Mouse (Mus musculus) layer of hippocampus, postnatal 25 days (tissue): ENCODE results near the gene Gucd1. TPM values are rescaled to one million over a fixed set of nuclear protein-coding genes. Genes with fewer than 3 reads are reported as not detected.
"Not testable (repeated sequence)": the region's sequence is repeated elsewhere in the genome, so short reads cannot be mapped to it uniquely, and the experiment has no call there.

ENCODE experiments used
- DNase-seq, 2 experiments: peaks; one replicate each; pipeline ENCODE4 v3.0.0; 2022; ENCODE audit warnings: mixed read lengths in 2 of 2, low spot score in 1 of 2; ENCODE audit errors: extremely low spot score in 1 of 2
- total RNA-seq, 2 experiments: library from RNA; stranded (reverse); gene quantifications; 2 replicates each; pipeline ENCODE4 v1.2.3; 2021

The Gucd1 gene
- total RNA-seq, 2 experiments from 2014 or later: 16.3 to 19.5 TPM

DNA sequence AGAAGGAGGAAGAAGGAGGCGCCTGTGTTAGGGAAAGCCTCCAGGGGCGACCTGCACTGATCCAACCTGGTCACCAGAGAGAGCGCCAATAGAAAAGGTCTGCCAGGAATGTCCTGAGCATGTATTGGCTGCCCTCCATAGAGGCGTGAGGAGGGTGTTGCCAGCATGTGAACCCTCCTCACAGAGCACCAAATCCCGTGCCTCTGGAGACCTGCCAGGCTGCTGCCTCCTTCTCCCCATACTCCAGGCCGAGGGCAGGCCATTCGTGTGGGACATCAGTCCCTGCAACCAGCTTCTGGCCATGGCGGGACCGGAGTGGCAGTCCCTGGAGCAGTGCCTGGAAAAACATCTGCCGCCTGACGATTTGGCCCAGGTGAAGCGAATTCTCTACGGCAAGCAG, 111.0 kb downstream of the Gucd1 start:
- no peak for DNase-seq

DNA sequence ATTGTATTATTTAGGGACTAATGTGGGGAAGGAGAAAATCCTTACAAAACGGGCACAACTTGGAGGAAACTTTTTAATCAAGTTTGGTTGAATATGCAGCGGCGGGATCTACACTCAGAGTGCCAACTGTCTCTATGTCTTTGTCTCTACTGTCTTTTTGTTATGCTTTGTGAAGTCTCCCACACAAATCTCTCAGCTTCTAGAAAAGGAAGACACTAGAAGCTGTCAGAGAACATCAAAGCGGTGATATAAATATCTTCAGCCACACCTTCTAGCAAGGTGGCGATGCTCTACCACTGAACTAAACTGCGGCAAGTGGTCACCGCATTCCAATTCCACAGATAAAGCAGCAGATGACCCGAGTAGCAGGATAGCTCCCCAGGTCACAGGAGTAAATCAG, 111.9 kb downstream of the Gucd1 start:
- DNase-seq: no peak

DNA sequence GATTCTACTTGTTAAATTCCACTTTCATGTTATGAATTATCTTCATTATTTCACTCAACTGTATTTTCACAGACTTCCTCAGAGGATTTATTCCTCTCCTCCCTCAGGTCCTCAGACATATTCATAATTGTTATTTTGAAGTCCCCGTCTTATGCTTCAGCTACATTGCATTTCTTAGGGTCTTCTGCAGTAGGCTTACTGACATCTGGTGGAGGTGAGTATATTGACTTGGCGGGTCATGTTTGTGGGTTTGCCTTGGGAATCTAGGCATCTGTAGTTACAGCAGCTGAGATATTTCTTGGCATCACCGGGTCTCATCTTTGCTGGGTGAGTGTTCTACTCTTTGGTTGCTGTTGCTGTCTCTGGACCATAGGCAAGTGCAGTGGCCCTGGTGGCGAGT, 116.8 kb downstream of the Gucd1 start, which contains the start of gene Upb1:
TSS of gene Upb1 (plus strand) at position 158 of the 400 bp plus-strand sequence.
- DNase-seq: no peak

DNA sequence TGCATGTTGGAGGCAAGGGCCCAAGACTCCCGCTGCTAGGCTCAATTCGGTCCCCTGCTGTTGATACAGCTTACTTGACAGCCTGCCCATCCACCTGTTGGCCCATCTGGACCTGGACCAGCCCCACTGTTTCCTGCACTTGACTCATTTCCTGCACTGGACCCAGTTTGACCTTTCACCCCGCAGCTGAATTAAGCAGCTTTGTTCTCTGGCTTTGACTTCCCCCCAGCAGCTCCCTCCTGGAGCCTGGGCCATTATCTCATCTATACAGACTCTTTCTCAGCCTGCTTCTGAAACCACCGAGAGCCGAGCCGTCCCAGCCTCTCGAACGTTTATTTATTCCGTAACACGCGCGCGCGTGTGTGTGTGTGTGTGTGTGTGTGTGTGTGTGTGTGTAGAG, 120.8 kb downstream of the Gucd1 start:
- DNase-seq: no peak

DNA sequence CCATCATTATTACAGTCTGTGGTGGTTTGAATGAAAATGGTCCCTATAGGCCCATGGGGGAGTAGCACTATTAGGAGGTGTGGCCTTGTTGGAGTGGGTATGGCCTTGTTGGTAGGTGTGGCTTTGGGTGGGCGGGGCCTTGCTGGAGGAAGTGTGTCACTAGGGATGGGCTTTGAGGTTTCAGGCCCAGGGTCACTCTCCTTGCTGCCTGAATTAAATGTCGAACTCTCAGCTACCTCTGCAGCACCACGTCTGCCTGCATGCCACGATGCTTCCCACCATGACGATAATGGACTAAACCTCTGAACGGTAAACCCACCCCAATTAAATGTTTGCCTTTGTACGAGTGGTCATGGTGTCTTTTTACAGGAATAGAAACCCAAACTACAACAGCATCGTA, 123.0 kb downstream of the Gucd1 start:
- DNase-seq: no peak

DNA sequence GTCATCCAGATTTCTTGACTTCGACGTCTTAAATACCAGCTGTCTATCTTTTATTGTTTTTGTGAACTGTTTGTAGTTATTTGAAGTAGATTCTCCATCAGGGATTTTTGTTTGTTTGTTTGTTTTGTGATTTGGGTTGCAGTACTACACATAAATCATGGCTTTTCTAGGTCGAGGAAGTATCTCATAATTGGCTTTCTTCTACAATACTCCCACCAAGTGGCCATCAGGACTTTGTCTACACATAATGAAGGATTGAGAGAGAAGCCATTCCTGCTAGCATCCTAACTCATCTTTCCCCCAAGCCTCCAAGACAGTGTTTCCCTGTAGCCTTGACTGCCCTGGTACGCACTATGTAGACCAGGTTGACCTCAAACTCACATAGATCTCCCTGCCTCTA, 126.9 kb downstream of the Gucd1 start:
- no peak for DNase-seq

DNA sequence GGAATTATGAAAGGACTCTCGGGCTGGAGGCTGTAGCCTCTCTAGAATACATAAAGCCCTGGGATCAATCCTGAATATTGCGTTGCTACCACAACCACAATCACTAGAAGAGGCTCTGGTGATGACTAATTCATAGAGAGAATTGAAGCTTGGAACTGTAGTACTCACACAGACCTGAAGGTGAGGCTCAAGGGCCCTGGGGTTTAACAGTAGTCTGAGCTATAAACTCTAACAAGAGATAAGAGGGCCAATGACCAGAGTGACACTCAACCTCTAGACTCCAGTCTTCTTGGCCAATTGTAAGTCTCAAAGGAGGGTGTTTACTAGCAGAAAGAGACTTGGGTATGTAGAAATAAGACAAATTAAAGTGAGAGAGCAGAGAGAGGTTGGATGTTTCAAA, 127.6 kb downstream of the Gucd1 start:
- no peak for DNase-seq

DNA sequence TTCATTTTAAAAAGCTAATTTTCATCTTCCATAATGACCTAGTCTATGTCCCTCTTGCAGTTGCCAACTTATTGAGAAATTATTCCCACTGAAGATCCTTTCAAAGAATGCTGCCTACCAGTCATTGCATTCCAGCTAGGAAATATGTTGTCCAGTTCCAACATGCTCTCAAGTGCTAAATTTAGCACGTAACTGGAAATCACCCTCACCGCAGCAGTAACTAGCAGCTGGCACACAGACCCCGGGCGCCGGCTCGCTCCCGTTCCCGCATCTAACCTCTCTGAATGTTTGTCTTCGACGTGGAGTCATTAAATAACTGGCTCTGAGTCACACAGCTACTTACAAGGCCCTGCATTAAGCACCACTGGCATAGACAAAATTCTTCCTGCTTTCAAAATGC, 139.1 kb downstream of the Gucd1 start:
- no peak for DNase-seq

DNA sequence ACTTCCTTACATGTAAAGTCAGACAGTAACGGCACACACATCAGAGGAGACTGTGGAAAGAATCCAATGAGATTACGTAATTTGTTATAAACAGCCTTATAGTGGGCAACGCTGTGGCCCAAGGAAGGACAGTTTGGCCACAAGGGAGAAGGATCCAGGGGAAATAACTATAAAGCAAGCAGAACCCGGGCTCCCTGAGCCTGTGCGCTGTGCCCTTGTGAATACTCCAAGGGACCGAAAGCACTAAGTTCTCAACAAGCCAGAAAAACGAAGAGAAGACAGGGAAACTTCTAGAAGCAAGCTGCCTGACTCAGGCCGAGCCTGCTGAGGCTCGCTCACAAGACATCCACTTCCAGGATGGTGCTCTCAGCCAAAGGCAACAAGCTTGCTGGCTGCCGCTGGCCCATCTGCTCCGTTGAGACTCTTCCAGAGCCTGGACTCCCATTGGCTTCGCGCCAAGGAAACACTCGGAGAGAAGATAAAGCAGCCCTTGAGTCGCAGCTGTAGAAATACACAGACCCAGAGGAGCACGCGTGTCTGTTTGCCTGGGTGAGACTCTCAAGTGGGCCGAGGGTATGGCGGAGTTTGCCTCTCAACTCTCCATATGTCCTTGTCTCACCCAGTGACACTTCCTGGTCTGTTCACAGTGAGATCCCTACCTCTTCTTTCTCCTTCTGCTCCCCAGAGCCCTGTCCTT, 144.0 kb downstream of the Gucd1 start:
- peak in 1 of 2 experiments; percentile 16 for DNase-seq

DNA sequence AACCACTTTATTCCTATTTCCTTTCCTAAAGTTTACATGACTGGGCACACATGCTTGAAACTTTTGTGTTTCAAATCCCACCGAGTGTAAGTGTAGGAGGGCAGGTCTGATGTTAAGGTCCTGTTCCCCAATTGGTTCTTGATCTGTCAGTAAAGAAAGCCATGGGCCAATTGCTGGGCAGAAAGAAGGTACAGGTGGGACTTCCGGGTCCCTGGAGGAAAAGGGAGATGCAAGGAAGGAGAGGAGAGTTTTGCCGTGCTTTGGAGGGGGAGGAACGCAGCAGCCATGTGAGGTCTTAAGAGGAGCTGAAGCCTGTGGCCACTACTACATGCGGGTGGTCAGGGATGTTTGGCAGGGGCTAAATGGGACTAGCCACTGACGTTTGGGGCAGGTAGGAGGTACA, 152.5 kb downstream of the Gucd1 start:
- no peak for DNase-seq

DNA sequence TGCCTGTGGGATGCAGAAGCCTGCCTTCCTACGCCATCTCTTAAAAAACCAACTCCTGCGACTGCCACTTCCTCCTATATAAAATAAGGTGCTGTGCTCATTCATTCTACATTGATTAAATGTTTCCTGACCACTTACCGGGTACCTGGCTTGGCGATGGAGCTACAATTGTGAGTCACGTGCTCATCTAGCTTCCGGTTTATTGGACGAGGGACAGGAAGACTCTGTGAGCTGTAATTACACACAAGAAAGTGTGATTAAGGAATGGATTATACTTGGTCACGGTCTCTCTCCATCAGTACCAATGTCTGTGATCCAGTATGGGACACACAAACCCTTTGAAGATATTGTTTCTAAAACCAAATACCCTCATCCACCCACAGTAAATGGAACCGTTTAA, 153.0 kb downstream of the Gucd1 start:
- no peak for DNase-seq

DNA sequence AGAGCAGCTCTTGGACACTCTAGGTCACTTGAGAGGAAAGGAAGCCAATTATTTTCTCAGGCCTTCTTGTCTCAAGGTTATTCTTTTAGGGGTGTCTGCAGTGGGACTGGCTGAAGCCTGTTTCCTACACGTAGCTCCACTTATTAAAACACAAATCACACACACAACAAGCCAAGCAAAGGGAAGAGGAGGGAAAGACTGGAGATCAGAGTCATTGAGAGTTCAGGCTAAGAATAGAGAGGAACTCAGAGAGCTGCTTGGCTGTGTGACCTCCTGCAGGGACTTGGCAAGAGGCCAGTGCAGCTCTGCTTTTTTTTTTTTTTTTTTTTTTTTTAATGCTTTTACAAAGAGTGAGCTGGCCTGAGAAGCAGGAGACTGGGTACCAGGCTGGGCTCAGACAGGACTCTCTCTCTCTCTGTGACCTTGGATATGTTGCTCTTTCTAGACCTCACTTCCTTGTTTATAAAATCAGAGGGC, 153.5 kb downstream of the Gucd1 start:
- peak in 1 of 2 experiments; percentile 13 for DNase-seq

DNA sequence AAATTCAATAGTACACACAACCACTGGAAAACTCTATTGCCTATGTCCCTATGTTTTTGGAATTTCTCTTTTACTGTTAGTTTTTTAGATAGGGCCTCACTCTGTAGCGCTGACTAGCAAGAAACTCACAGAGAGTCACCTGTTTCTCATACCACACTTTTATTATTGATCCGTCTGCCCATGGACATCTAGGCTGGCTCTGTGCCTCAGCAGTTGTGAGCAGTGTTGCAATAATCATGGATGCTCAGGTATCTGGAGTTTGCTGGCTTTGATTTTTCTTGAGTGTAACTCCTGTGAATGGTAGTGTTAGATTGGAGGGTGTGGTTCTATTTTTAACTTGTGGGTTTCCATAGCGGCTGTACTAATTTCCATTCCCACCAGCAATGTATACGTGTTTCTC, 162.4 kb downstream of the Gucd1 start:
- no peak for DNase-seq

DNA sequence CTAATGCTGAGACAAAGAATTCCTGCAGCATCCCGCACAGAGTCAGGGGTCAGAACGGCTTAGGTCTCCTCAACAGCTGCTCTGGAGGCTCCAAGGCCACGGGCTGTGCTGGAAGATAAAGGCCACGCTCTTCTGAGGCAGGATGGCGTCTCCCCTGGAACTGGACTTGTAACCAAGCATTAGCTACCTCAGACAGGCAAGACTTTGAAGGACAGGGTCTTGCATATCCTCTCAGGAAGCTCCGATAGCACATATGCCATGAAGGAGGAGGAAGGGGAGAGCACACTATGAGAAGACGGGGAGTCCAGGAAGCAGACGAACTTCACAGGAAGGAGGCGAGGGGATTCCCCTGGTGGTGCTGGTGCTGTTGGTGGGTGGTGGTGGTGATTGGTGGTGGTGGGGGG, 163.9 kb downstream of the Gucd1 start:
- not testable (repeated sequence) for DNase-seq

DNA sequence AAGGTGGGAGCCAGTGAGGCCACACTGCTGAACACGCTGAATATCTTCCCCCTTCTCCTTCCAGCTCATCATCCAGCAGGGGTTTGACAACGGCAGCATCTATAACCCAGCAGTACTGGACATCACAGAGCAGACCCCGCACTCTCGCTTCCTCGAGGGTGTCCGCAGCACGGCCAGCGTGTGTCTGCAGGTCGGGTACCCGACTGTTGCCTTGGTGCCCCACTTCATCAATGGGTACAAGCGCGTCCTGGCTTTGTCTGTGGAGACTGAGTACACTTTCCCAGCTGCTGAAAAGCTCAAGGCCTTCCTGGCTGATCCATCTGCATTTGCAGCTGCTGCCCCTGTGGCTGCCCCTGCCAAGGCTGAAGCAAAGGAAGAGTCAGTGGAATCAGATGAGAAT, 165.2 kb downstream of the Gucd1 start:
- no peak for DNase-seq

DNA sequence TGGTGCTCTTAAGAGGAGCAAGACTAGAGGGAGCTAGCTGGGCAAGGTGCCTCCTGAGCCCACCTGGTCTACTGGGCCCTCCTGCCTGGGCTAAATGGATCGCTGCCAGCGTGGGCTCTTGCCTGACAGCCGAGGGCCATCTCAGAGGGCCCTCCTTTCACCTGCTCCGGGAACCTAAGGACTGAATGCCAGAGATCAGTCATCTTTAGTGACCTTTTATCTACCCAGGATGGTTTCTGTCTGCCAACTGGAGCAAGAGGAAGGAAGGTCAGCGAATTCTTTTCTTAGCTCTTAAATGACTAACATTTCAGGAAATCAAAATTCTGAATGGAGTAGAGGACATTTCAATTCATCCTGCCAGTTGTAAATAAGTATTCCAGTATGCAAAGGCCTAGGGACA, 167.2 kb downstream of the Gucd1 start:
- DNase-seq: no peak

DNA sequence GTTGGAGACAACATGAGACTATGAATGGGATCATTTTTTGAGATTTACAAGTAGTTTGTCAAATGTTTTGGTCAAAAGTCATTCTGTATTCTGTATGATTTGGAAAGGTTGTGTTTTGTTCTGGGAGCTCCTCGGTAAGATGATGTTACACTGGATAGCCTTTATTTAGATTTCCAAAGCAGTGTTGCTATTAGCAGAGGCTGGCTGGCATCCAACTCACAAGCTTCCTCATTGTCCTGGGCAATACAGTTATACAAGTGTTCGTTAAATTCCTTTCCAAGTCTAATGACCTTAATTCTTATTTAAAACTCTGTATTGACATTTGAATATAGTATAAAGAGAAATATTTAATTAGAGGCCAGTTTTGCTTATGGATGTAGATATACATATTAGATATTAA, 172.5 kb downstream of the Gucd1 start:
- DNase-seq: no peak

DNA sequence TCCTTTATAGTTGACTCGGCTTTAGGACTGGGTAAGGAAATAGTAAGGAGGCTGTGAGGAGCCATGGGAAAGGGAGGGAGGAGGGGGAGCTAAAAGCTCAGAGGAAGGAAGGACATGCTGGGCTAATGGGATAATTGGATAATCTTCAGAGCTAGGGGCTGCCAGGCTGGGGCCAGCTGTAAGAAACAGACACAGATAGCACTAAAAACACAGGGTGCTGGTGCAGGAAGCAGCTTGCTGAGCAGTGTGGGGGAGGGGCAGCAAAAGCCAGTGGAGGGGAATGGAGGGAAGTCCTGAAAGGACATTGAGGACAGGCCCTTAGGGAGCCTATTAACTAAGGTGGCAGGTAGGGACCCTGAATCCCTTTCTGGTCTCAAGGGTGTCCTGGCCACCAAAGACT, 173.2 kb downstream of the Gucd1 start:
- DNase-seq: not testable (repeated sequence)

DNA sequence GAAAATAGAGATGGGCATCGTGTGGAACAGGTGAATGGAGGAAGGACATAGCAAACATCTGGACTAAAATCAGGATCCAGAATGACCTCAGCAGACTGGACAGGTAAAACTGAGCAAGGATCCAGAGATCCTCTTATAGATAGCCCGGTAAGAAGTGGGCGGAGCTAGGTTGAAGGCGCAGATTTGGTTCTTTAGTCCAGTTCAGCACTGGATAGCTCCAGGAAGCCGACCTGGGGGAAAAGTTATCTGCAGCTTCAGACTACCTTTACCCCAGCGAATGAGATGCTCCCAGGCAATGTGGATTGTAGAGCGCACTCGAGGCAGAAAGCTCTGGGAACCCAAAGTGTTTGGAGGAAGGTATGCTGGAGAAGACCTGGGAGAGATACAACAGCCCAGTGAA, 175.8 kb downstream of the Gucd1 start:
- no peak for DNase-seq

DNA sequence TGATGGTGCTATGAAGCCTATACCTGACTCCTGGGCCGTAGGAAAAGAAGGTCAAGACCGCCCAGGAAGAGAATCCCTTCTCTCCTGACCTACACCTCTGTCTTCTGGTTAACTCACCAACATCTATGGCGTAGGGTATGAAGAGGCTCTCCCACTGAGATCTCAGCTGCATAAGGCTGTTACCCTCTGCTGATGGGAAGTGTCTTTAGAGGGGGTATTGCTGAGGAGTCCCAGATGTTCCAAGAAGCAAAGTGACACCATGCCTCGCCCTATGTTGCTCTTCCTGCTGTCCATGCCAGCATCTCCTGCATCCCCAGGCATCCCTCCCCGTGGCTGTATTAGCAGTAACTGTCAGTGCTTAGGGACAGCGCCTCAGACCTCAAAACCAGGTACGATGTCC, 178.4 kb downstream of the Gucd1 start:
- no peak for DNase-seq

DNA sequence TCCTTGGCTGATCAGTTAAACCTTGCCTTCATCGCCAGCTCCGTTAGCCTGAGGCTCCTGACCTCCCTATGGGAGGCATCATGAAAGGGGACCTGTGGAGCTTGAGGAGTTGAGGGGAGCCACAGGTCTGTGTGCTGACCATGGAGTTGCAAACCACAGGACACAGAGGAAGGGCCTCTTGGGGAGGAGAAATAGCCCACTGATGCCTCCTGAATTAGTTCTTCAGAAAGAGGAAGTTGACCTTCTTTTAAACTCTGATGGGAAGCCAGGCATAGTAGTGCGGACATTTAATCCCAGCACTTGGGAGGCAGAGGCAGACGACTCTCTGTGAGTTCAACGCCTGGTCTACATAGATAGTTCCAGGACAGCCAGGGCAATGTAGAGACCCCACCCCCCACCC, 178.9 kb downstream of the Gucd1 start:
- no peak for DNase-seq

DNA sequence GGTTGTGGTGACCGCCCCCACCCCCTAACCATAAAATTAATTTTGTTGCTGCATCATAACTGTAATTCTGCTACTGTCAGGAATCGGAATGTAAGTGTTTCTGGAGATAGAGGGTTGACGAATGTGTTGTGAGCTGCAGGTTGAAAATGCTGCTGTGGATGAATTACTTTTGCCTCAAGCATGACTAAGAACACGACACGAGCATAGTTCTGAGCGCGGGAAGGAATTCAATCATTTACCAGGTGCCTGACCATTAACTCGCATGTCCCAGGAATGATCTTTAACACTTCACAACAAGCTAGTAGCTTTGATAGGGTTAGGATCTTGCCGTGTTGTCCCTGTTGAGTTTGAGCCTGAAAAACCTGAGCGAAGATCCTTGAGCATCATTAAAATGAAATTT, 180.5 kb downstream of the Gucd1 start:
- no peak for DNase-seq

DNA sequence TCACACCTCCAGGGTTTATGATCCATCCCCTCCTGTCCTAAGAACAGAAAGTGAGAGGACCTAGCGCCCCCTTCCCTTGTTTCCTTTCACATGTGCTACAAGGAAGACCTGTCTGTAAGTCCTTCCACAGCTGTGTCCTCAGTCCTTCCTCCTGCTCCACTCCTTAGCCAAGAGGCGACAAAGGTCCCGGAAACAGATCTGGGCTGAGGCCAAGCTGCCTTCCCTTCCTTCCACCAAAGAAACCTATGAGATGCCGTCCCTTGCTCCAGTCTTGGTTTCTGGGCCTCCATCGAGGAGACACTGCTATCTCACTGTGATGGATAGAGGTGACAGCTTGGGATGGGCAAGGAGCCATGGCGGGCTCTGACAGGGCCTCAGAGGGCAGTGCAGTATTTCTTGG, 182.7 kb downstream of the Gucd1 start:
- DNase-seq: no peak
